Comparison of ENCODE assay signal across 9 mouse cellular contexts in the genomic region with DNA sequence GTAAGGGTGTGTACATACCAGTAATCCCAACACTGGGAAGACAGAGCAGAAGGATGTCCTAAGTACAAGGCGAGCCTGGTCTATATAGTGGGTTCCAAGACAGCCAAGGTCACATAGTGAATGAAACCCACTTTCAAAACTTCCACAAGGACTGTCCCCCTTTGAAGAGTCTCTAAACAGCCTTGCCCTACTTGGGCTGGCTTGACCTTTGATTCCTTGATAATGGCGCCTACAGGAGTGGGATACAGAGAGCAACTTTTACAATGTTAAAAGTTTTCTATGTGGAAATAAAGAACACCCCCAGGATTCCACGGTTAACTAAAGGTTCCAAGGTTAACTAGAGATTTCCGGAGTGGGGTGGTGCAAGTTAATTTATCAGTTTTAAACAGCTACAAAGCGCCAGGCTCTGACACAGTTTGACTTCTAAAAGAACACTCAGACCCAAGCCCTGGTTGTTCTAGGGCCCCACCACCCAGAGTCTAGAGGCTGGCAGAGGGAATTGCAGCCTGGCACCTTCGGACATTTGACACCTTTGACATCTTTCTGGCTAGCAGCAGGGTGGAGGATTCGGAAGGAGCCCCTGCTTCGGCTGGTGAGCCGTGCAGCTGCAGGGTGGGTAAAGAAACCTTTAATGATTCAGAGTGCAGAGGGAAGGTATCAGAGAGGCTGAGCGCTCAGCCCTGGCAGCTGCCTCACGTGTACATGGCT. TPM values are rescaled to one million over a fixed set of nuclear protein-coding genes. Genes with fewer than 3 reads are reported as not detected.
DNase-seq lines count a peak whose midpoint lies in the region; ATAC-seq and TF ChIP-seq lines count a peak whose summit lies in the region.
"Had no signal": no experiment of that assay in that cellular context is flagged by ENCODE, and none has a peak within 500 bp of the region (broad histone marks: within the 10 kb centered on the region; RNA-seq: fewer than 3 reads in every experiment).

No protein-coding gene starts in this region.

- TF ChIP-seq CTCF in liver, adult 2 months (IDR thresholded peaks at IDR 0.05; ENCODE audit: low read depth, low read length) = peak; percentile 1; the same call in 1 of the 2 replicates

- peaks cover 8% of the 10 kb centered on the region; the same call in 1 of the 2 replicates for H3K9me3 ChIP-seq in erythroblast, embryonic 14.5 days (ENCODE audit: control insufficient read depth, low read length)
- no peaks in the 10 kb centered on the region for H3K9me3 ChIP-seq in liver, embryonic 11.5 days (ENCODE audit: control insufficient read depth, low read length)
- H3K9me3 ChIP-seq in liver, embryonic 16.5 days (replicated peaks; ENCODE audit: control insufficient read depth, low read length) = no peaks in the 10 kb centered on the region

- TF ChIP-seq POLR2A in liver, adult 2 months (IDR thresholded peaks at IDR 0.05; ENCODE audit: extremely low read depth, insufficient read depth, low read length) = no peak

- H3K27ac ChIP-seq in liver, adult 2 months (replicated peaks; ENCODE audit: insufficient read depth, low read depth, low read length) = peak overlapping the region; percentile 25
- H3K27ac ChIP-seq in liver, embryonic 11.5 days (ENCODE audit: low read depth, low read length) = no peak overlapping the region; the same call in 1 of the 2 replicates
- H3K27ac ChIP-seq in liver, embryonic 16.5 days (ENCODE audit: low read length) = peak overlapping the region; percentile 47

- H3K4me2 ChIP-seq in liver, embryonic 11.5 days = no peak overlapping the region
- H3K4me2 ChIP-seq in liver, embryonic 16.5 days (ENCODE audit: low read depth, low read length) = peak overlapping the region; percentile 27; the same call in 1 of the 2 replicates

- 36% methylated on average over 11 of the region's 11 CpGs for WGBS in liver, adult 2 months
- WGBS in liver, embryonic 11.5 days = 82% methylated on average over 11 of the region's 11 CpGs
- WGBS in liver, embryonic 16.5 days (ENCODE audit: insufficient replicate concordance) = 68% methylated on average over 11 of the region's 11 CpGs

- H3K4me3 ChIP-seq in erythroblast, embryonic 14.5 days (replicated peaks) = peak overlapping the region; percentile 26
- H3K4me3 ChIP-seq in liver, adult 2 months (ENCODE audit: insufficient read depth, low read depth, low read length) = no peak overlapping the region; the same call in 1 of the 2 replicates
- no peak overlapping the region for H3K4me3 ChIP-seq in liver, embryonic 11.5 days (ENCODE audit: low read depth, low read length)
- H3K4me3 ChIP-seq in liver, embryonic 16.5 days (ENCODE audit: low read depth, low read length) = no peak overlapping the region

- H3K36me3 ChIP-seq in erythroblast, embryonic 14.5 days (ENCODE audit: control insufficient read depth) = peaks cover 52% of the 10 kb centered on the region
- H3K36me3 ChIP-seq in liver, adult 2 months (ENCODE audit: control insufficient read depth, insufficient read depth, low read length) = peaks cover 21% of the 10 kb centered on the region
- peaks cover 13% of the 10 kb centered on the region for H3K36me3 ChIP-seq in liver, embryonic 11.5 days (ENCODE audit: control insufficient read depth, insufficient read depth, low read length)
- H3K36me3 ChIP-seq in liver, embryonic 16.5 days (ENCODE audit: control insufficient read depth, insufficient read depth) = peaks cover 16% of the 10 kb centered on the region

- peak overlapping the region; percentile 37 for H3K9ac ChIP-seq in liver, adult 2 months (ENCODE audit: low read depth, low read length)
- no peak overlapping the region for H3K9ac ChIP-seq in liver, embryonic 11.5 days (ENCODE audit: low read depth, low read length)
- H3K9ac ChIP-seq in liver, embryonic 16.5 days (ENCODE audit: low read depth, low read length) = no peak overlapping the region

- DNase-seq in liver, adult 2 months (ENCODE audit: extremely low read depth, low read depth, low spot score) = no peak
- no peak for DNase-seq in liver, embryonic 11.5 days (ENCODE audit: low spot score)
- peak; percentile 73 for DNase-seq in ZHBTc4 (ENCODE audit: low read depth, low spot score)
- no peak for DNase-seq in right cerebral cortex, adult 2 months (ENCODE audit: low spot score in 2 of 2)
- DNase-seq in urinary bladder, postnatal 36 days (ENCODE audit: low spot score in 2 of 2) = no peak
- DNase-seq: embryo, embryonic 11 days had no signal

- H3K27me3 ChIP-seq in erythroblast, embryonic 14.5 days (ENCODE audit: control insufficient read depth) = peaks cover 22% of the 10 kb centered on the region
- H3K27me3 ChIP-seq in liver, adult 2 months (ENCODE audit: control insufficient read depth, insufficient read depth, low read length) = no peaks in the 10 kb centered on the region
- H3K27me3 ChIP-seq in liver, embryonic 11.5 days (replicated peaks; ENCODE audit: control insufficient read depth, insufficient read depth, low read length) = 0 out of 2 replicates have a peak, but pooled peaks cover 5% of the 10 kb centered on the region
- H3K27me3 ChIP-seq in liver, embryonic 16.5 days (ENCODE audit: control insufficient read depth, insufficient read depth, low read depth, low read length) = peaks cover 17% of the 10 kb centered on the region

- ATAC-seq in erythroblast, adult 5-6 weeks (replicated peaks; ENCODE audit: low FRiP score, poor library complexity, severe bottlenecking) = no peak
- ATAC-seq in liver, embryonic 11.5 days (replicated peaks; ENCODE audit: low FRiP score) = no peak
- ATAC-seq in liver, embryonic 16.5 days (ENCODE audit: low read depth) = no peak

- peaks cover 83% of the 10 kb centered on the region for H3K4me1 ChIP-seq in erythroblast, embryonic 14.5 days (ENCODE audit: control insufficient read depth)
- peaks cover 24% of the 10 kb centered on the region for H3K4me1 ChIP-seq in liver, adult 2 months (ENCODE audit: control insufficient read depth, insufficient read depth, low read length)
- H3K4me1 ChIP-seq in liver, embryonic 11.5 days (replicated peaks; ENCODE audit: control insufficient read depth, insufficient read depth, low read length) = peaks cover 39% of the 10 kb centered on the region
- H3K4me1 ChIP-seq in liver, embryonic 16.5 days (ENCODE audit: control insufficient read depth, low read depth, low read length) = peaks cover 48% of the 10 kb centered on the region

- peaks cover 3% of the 10 kb centered on the region; the same call in 1 of the 2 replicates for H3K79me2 ChIP-seq in liver, adult 2 months (ENCODE audit: control insufficient read depth, insufficient read depth, low read length)

RNA-seq across cellular contexts. Expression of a gene that starts 4.8 kb away (rescaled TPM):
- 0.32 and 0.44 TPM in 2 replicates for polyA plus RNA-seq in erythroblast, embryonic 14.5 days (2012)
- 1.5 TPM in 1 of 2 replicates, not detected in the other for total RNA-seq in erythroblast, adult 5-6 weeks (2015; ENCODE audit: low replicate concordance)
- total RNA-seq in erythroblast, adult 5-6 weeks (2017; ENCODE audit: low replicate concordance) = 1.4 TPM in 1 of 2 replicates, not detected in the other
- total RNA-seq in liver, adult 2 months (2014; rRNA removed) = 62.9 and 78.9 TPM in 2 replicates
- 202 and 244 TPM in 2 replicates for polyA plus RNA-seq in liver, adult 2 months (2012; rRNA removed)
- 39.5 and 40.3 TPM in 2 replicates for polyA plus RNA-seq in liver, embryonic 11.5 days (2014; fragmentation: Nextera tagmentation; extraction: Ambion mirVana)
- polyA plus RNA-seq in liver, embryonic 16.5 days (2015; fragmentation: Nextera tagmentation; extraction: Ambion mirVana) = 54.4 and 59.7 TPM in 2 replicates

RNA-seq across cellular contexts. Expression of a gene that starts 6.7 kb away (rescaled TPM):
- polyA plus RNA-seq in erythroblast, embryonic 14.5 days (2012) = 14.4 and 15.6 TPM in 2 replicates
- 37.1 and 51.6 TPM in 2 replicates for total RNA-seq in erythroblast, adult 5-6 weeks (2015; ENCODE audit: low replicate concordance)
- 44.0 and 47.3 TPM in 2 replicates for total RNA-seq in erythroblast, adult 5-6 weeks (2017; ENCODE audit: low replicate concordance)
- 58.1 and 62.6 TPM in 2 replicates for total RNA-seq in liver, adult 2 months (2014; rRNA removed)
- polyA plus RNA-seq in liver, adult 2 months (2012; rRNA removed) = 66.4 and 75.2 TPM in 2 replicates
- polyA plus RNA-seq in liver, embryonic 11.5 days (2014; fragmentation: Nextera tagmentation; extraction: Ambion mirVana) = 106 and 112 TPM in 2 replicates
- polyA plus RNA-seq in liver, embryonic 16.5 days (2015; fragmentation: Nextera tagmentation; extraction: Ambion mirVana) = 86.5 and 91.9 TPM in 2 replicates

RNA-seq across cellular contexts. Expression of a gene that starts 12.9 kb away (rescaled TPM):
- 0.74 and 1.3 TPM in 2 replicates for polyA plus RNA-seq in erythroblast, embryonic 14.5 days (2012)
- 9.2 and 11.5 TPM in 2 replicates for total RNA-seq in erythroblast, adult 5-6 weeks (2015; ENCODE audit: low replicate concordance)
- 8.8 and 15.0 TPM in 2 replicates for total RNA-seq in erythroblast, adult 5-6 weeks (2017; ENCODE audit: low replicate concordance)
- total RNA-seq in liver, adult 2 months (2014; rRNA removed) = 10.2 and 14.2 TPM in 2 replicates
- polyA plus RNA-seq in liver, adult 2 months (2012; rRNA removed) = 17.5 and 18.5 TPM in 2 replicates
- polyA plus RNA-seq in liver, embryonic 11.5 days (2014; fragmentation: Nextera tagmentation; extraction: Ambion mirVana) = 17.1 and 19.4 TPM in 2 replicates
- 11.8 and 14.1 TPM in 2 replicates for polyA plus RNA-seq in liver, embryonic 16.5 days (2015; fragmentation: Nextera tagmentation; extraction: Ambion mirVana)

RNA-seq across cellular contexts. Expression of a gene that starts 15.1 kb away (rescaled TPM):
- polyA plus RNA-seq in erythroblast, embryonic 14.5 days (2012) = 2.5 and 3.5 TPM in 2 replicates
- total RNA-seq in erythroblast, adult 5-6 weeks (2015; ENCODE audit: low replicate concordance) = 25.4 and 28.0 TPM in 2 replicates
- 27.8 and 34.2 TPM in 2 replicates for total RNA-seq in erythroblast, adult 5-6 weeks (2017; ENCODE audit: low replicate concordance)
- 15.2 TPM in 2 replicates for total RNA-seq in liver, adult 2 months (2014; rRNA removed)
- polyA plus RNA-seq in liver, adult 2 months (2012; rRNA removed) = 10.5 and 11.9 TPM in 2 replicates
- 91.6 and 100 TPM in 2 replicates for polyA plus RNA-seq in liver, embryonic 11.5 days (2014; fragmentation: Nextera tagmentation; extraction: Ambion mirVana)
- polyA plus RNA-seq in liver, embryonic 16.5 days (2015; fragmentation: Nextera tagmentation; extraction: Ambion mirVana) = 32.6 and 33.2 TPM in 2 replicates

RNA-seq across cellular contexts. Expression of a gene that starts 20.2 kb away (rescaled TPM):
- polyA plus RNA-seq in erythroblast, embryonic 14.5 days (2012) = 6.0 and 6.1 TPM in 2 replicates
- total RNA-seq in erythroblast, adult 5-6 weeks (2015; ENCODE audit: low replicate concordance) = 55.7 and 57.1 TPM in 2 replicates
- total RNA-seq in erythroblast, adult 5-6 weeks (2017; ENCODE audit: low replicate concordance) = 9.5 and 21.2 TPM in 2 replicates
- 18.9 and 20.5 TPM in 2 replicates for total RNA-seq in liver, adult 2 months (2014; rRNA removed)
- polyA plus RNA-seq in liver, adult 2 months (2012; rRNA removed) = 18.3 and 18.5 TPM in 2 replicates
- 164 and 181 TPM in 2 replicates for polyA plus RNA-seq in liver, embryonic 11.5 days (2014; fragmentation: Nextera tagmentation; extraction: Ambion mirVana)
- polyA plus RNA-seq in liver, embryonic 16.5 days (2015; fragmentation: Nextera tagmentation; extraction: Ambion mirVana) = 54.9 and 62.8 TPM in 2 replicates

Comparison
In these comparisons a context has a peak if more than half of its experiments do, and no peak if none do; other contexts are left out.
1. RNA of a gene that starts 4.8 kb away (polyA plus RNA-seq): 202 to 244 TPM in liver, adult 2 months, 54.4 to 59.7 TPM in liver, embryonic 16.5 days and 39.5 to 40.3 TPM in liver, embryonic 11.5 days; 0.32 to 0.44 TPM in erythroblast, embryonic 14.5 days; every median in the first group is over 10 times any median in the second.